Mouse (Mus musculus) stomach, postnatal 0 days (tissue): ENCODE data around the gene Gucy2d.

Source experiments
- CTCF ChIP-seq: IDR thresholded peaks from 2 replicates; pipeline ENCODE4 v1.5.1; 2016; ENCODE audit warnings: antibody characterized with exemption, low read depth, mild to moderate bottlenecking, moderate library complexity
- EP300 ChIP-seq: optimal IDR thresholded peaks from 2 replicates; pipeline ENCODE3; 2016; ENCODE audit warnings: antibody characterized with exemption

DNA sequence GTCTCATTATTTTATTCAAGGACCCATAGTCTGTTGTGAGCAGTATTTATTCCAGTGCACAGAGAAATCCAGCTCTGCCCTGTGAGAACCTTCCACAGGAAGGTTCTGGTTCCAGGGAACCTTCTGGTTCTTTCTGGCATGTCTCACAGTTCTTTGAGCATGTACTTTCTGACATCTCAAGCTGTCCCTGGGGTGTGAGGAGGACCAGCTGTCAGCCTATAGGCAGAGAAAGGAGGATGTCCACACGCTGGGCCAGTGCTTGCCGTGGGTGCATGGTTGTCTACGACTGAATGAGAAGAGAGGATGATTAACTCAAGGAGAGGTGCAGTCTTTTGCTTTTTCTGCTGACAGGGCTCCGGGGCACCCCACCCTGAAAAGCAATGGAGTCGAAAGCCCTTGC lies 13.6 kb upstream of the Gucy2d start:
- TF ChIP-seq CTCF, result no peak
- no peak for TF ChIP-seq EP300
